Mouse (Mus musculus) neutrophil, adult 65 days (primary cell): Measurements from ENCODE around the gene Ferd3l. TPM values are rescaled to one million over a fixed set of nuclear protein-coding genes. Genes with fewer than 3 reads are reported as not detected.

Experiments
- total RNA-seq: library from RNA; stranded (reverse); gene quantifications from 2 replicates; pipeline ENCODE4 v1.2.4, GENCODE M21; 2023

Gene Ferd3l
- total RNA-seq, result not detected in 2 replicates

DNA sequence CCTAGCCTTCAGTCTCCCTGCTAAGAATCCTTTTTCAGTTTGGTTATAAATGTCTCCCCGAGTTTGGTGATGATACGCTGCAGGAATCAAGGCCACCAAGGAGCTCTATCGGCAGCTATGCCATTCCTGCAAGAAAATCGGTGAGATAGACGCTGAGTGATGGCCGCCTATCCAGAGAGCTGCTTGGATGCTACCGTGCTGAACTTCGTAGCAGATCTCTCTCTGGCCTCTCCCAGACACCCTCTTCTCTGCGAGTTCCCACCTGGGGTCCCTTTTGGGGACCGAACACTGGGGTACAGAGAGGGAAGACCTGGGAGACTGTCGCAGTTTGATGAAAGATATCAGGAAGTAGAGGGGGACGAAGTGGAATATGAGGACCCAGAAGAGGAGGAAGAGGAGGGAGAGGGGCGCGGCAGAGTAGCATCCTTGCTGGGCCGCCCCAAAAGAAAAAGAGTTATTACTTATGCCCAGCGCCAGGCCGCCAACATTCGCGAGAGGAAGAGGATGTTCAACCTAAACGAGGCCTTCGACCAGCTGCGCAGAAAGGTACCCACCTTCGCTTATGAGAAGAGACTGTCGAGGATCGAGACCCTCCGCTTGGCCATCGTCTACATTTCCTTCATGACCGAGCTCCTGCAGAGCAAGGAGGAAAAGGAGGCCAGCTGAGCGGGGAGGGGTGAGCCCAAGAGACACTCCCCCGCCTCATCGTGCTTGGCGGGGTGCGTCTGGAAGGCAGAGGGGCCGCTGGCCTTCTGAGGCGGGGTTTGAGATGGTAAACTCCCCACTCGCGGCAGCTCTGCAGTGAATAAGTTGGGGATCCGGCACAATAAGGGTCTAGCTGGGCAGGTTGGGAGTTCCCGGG lies at the start of gene Ferd3l:
TSS of gene Ferd3l (plus strand) at position 95 of the 862 bp plus-strand sequence.

DNA sequence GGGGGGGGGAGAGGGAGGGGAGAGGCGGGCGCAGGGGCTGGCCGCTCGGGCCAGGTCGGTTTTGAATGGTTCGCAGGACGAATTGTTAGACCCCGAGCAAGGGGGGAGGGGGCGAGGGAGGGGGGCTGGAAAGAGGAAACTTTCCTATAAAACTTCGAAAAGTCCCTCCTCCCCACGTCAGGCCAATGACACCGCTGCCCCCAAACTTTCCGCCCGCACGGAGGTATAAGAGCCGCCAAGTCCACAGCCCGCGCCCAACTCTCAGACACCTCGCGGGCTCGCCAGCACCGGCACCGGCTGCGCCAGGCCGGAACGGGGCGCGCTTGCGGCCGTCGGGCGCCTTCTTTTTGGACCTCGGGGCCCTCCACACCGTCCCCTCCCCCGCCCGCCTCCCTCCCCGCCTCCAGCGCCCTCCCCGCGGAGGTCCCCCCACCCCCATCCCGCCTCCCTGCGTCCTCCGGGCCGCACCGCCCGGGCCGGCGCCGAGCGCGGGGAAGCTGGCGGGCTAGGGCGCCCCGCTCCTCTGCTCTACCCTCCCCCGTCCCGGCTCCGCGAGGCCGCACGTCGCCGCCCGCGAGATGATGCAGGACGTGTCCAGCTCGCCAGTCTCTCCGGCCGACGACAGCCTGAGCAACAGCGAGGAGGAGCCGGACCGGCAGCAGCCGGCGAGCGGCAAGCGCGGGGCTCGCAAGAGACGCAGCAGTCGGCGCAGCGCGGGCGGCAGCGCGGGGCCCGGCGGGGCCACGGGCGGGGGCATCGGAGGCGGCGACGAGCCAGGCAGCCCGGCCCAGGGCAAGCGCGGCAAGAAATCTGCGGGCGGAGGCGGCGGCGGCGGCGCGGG lies 29.4 kb downstream of the Ferd3l start, which contains the start of gene Twist1:
TSS of gene Twist1 (plus strand) at position 272 of the 841 bp plus-strand sequence.

Other genes starting within 250 kb of the Ferd3l start
- not detected in 2 replicates for gene Twist1, start 29.2 kb downstream of the Ferd3l start, total RNA-seq